Mouse (Mus musculus) C2C12 (cell line): ENCODE measurements at regions not wholly inside any gene's neighbourhood (a gene's known extent, or its start where the extent isn't known, plus 50 kb on each side); places are given as distances from the start of the nearest gene placed in this dataset.

Experiments
- H3K27me3 ChIP-seq: one replicate; pipeline ENCODE4 v1.6.1; 2011; ENCODE audit not compliant: control insufficient read depth, insufficient read depth, insufficient read length
- H3K36me3 ChIP-seq: one replicate; pipeline ENCODE4 v1.6.1; 2011; ENCODE audit not compliant: control insufficient read depth, insufficient read depth
- H3K4me3 ChIP-seq: one replicate; pipeline ENCODE4 v1.5.1; 2011; ENCODE audit warnings: mild to moderate bottlenecking, control low read depth; ENCODE audit not compliant: poor library complexity, insufficient read depth, severe bottlenecking
- H3K79me2 ChIP-seq: one replicate; pipeline ENCODE4 v1.6.1; 2011; ENCODE audit not compliant: control insufficient read depth, insufficient read depth
- H3K79me3 ChIP-seq: one replicate; pipeline ENCODE4 v1.6.1; 2011; ENCODE audit warnings: low read depth, control low read depth
- H3ac ChIP-seq: one replicate; pipeline ENCODE3; 2011; ENCODE audit warnings: low read depth; ENCODE audit not compliant: control insufficient read depth, insufficient read length
- CEBPB ChIP-seq: IDR thresholded peaks from one replicate; pipeline ENCODE4 v1.6.1; 2011; ENCODE audit warnings: low read depth, mild to moderate bottlenecking, control low read depth, moderate library complexity
- CTCF ChIP-seq: IDR thresholded peaks from one replicate; pipeline ENCODE4 v1.5.1; 2011; ENCODE audit not compliant: control insufficient read depth, insufficient read depth, insufficient read length
- FOSL1 ChIP-seq: IDR thresholded peaks from one replicate; pipeline ENCODE4 v1.8.0; 2011; ENCODE audit warnings: mild to moderate bottlenecking, low read length; ENCODE audit not compliant: poor library complexity, insufficient read depth, severe bottlenecking
- MAX ChIP-seq: IDR thresholded peaks from one replicate; pipeline ENCODE4 v1.6.1; 2011; ENCODE audit warnings: mild to moderate bottlenecking, control low read depth
- MYOD1 ChIP-seq: IDR thresholded peaks from one replicate; pipeline ENCODE4 v1.6.1; 2011; ENCODE audit warnings: low read depth; ENCODE audit not compliant: control insufficient read depth, insufficient read length
- MYOG ChIP-seq: IDR thresholded peaks from one replicate; pipeline ENCODE4 v1.6.1; 2011; ENCODE audit not compliant: control insufficient read depth, insufficient read length; ENCODE audit errors: extremely low read depth
- USF1 ChIP-seq: IDR thresholded peaks from one replicate; pipeline ENCODE4 v1.6.1; 2011; ENCODE audit warnings: low read depth, mild to moderate bottlenecking, control low read depth, moderate library complexity

DNA sequence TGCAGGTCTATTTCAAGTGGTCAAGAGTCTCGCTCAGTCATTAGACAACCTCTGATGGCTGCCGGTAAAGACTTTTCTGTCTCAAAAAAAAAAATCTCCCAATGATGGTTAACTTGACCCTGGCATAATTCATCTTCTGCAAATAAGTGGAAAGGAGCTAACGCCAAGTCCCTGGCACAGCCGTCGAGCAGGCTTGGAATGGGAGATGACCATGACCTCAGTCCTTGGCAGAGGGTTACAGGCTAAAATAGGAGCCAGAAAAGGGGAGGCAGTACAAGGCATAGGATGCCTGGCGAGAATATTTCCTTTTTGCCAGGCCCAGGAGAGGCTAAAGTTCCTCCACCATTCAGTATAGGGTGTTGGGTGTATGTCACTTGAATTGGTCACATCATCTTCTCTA is 69.2 kb upstream of the Gdf10 start:
- Histone ChIP-seq H3ac (no peak overlapping the region), H3K79me3 (no peaks in the 10 kb centered on the region), H3K36me3 (no peaks in the 10 kb centered on the region), H3K4me3 (no peak overlapping the region), H3K27me3 (peaks cover 7% of the 10 kb centered on the region), H3K79me2 (no peaks in the 10 kb centered on the region)
- TF ChIP-seq MYOG, result no peak
- TF ChIP-seq MAX, result no peak
- TF ChIP-seq USF1, result no peak
- TF ChIP-seq MYOD1, result no peak
- no peak for TF ChIP-seq FOSL1
- TF ChIP-seq CEBPB, result no peak
- TF ChIP-seq CTCF, result no peak

GRCm38 (mm10) chr14:33856992-33857391 is 66.4 kb upstream of the Gdf10 start:
- TF ChIP-seq CTCF, result no peak
- no peak for TF ChIP-seq USF1
- H3K36me3 ChIP-seq, result no peaks in the 10 kb centered on the region
- H3K27me3 ChIP-seq, result peaks cover 7% of the 10 kb centered on the region
- H3K4me3 ChIP-seq, result no peak overlapping the region
- H3ac ChIP-seq, result no peak overlapping the region
- no peaks in the 10 kb centered on the region for H3K79me3 ChIP-seq
- H3K79me2 ChIP-seq, result no peaks in the 10 kb centered on the region

DNA sequence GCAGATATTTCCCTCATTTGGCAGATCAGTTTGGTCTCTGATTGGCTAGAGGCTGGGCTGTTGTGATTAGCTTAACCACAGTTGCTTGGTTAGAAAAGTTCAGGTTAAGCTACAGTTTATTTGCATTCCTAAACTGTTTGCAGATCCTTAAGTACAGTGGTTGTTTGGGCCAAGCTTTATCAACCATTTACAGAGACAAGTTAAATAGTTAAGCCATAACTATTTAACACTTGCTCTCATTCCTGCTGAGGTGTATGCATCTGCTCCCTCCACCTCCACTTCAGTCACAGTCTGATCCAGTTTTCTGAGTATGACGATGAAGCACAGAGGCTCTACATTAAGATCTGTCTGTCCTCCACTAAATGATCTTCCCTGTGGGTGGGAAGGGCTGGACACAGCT is 58.6 kb upstream of the Gdf10 start:
- Histone ChIP-seq H3K79me2 (no peaks in the 10 kb centered on the region), H3K27me3 (no peaks in the 10 kb centered on the region), H3ac (no peak overlapping the region), H3K4me3 (no peak overlapping the region), H3K36me3 (no peaks in the 10 kb centered on the region), H3K79me3 (no peaks in the 10 kb centered on the region)
- no peak for TF ChIP-seq CTCF
- TF ChIP-seq USF1, result no peak
- no peak for TF ChIP-seq MYOG
- no peak for TF ChIP-seq MYOD1
- no peak for TF ChIP-seq FOSL1
- TF ChIP-seq MAX, result no peak
- TF ChIP-seq CEBPB, result no peak

GRCm38 (mm10) chr14:33865746-33866145 is 57.6 kb upstream of the Gdf10 start:
- Histone ChIP-seq H3K4me3 (no peak overlapping the region), H3K79me2 (no peaks in the 10 kb centered on the region), H3ac (no peak overlapping the region), H3K27me3 (no peaks in the 10 kb centered on the region), H3K36me3 (no peaks in the 10 kb centered on the region), H3K79me3 (no peaks in the 10 kb centered on the region)
- no peak for TF ChIP-seq CTCF
- no peak for TF ChIP-seq MYOG
- TF ChIP-seq MAX, result no peak
- no peak for TF ChIP-seq FOSL1
- TF ChIP-seq MYOD1, result no peak
- no peak for TF ChIP-seq CEBPB
- no peak for TF ChIP-seq USF1

DNA sequence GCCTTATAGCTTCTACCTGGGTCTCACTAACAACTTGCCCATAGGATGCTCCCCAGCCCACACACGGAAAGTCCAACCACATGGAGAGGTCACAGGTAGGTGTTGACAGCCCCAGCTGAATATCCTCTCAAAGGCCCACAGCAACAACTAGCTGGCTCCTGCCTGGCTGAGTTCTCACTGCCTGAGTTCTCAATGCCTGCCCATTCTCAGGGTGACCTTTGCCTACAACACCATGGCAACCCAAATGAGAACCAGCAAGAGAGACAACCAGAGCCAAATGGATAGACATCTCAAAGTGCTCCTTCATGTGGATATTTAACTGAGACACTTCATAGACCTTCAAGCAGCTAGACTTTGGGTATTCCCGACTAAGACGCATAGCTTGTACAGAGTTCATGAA is 55.7 kb upstream of the Gdf10 start:
- Histone ChIP-seq H3K36me3 (no peaks in the 10 kb centered on the region), H3K4me3 (no peak overlapping the region), H3K79me3 (no peaks in the 10 kb centered on the region), H3K27me3 (no peaks in the 10 kb centered on the region), H3ac (no peak overlapping the region), H3K79me2 (no peaks in the 10 kb centered on the region)
- no peak for TF ChIP-seq USF1
- TF ChIP-seq MAX, result no peak
- no peak for TF ChIP-seq CEBPB
- no peak for TF ChIP-seq FOSL1
- no peak for TF ChIP-seq CTCF
- no peak for TF ChIP-seq MYOD1
- no peak for TF ChIP-seq MYOG
